Mouse (Mus musculus) neural tube, embryonic 11.5 days (tissue): ENCODE data around the gene Ptges3. TPM values are rescaled to one million over a fixed set of nuclear protein-coding genes. Genes with fewer than 3 reads are reported as not detected.

Experiments
- ATAC-seq: fragments of 200-750 bp; cut with Nextera tagmentation; 2 replicates; pipeline ENCODE4 v1.8.0; 2017; ENCODE audit warnings: moderate number of reproducible peaks, mild to moderate bottlenecking, moderate TSS enrichment, moderate library complexity; ENCODE audit not compliant: insufficient read depth, low FRiP score, low TSS enrichment
- DNase-seq: peaks from one replicate; pipeline ENCODE4 v3.0.0-alpha.2; 2015; ENCODE audit warnings: low spot score
- H3K27ac ChIP-seq: fragments of 300-500 bp; sonication (generic); 2 replicates; pipeline ENCODE4 v1.5.1; 2014; ENCODE audit warnings: low read depth, mild to moderate bottlenecking, low read length
- H3K27me3 ChIP-seq: fragments of 300-500 bp; sonication (generic); 2 replicates; pipeline ENCODE4 v1.6.1; 2014; ENCODE audit warnings: mild to moderate bottlenecking, low read length, mixed read lengths; ENCODE audit not compliant: control insufficient read depth, insufficient read depth
- H3K36me3 ChIP-seq: fragments of 300-500 bp; sonication (generic); 2 replicates; pipeline ENCODE4 v1.6.1; 2014; ENCODE audit warnings: mild to moderate bottlenecking, low read length, moderate library complexity, mixed read lengths; ENCODE audit not compliant: control insufficient read depth, insufficient read depth
- H3K4me1 ChIP-seq: fragments of 300-500 bp; sonication (generic); 2 replicates; pipeline ENCODE4 v1.6.1; 2014; ENCODE audit warnings: low read length, mixed read lengths; ENCODE audit not compliant: control insufficient read depth, insufficient read depth
- H3K4me2 ChIP-seq: fragments of 300-500 bp; sonication (generic); 2 replicates; pipeline ENCODE4 v1.6.1; 2014; ENCODE audit warnings: low read depth, mild to moderate bottlenecking, moderate library complexity
- H3K4me3 ChIP-seq: fragments of 300-500 bp; sonication (generic); 2 replicates; pipeline ENCODE4 v1.5.1; 2014; ENCODE audit warnings: low read depth, low read length
- H3K9ac ChIP-seq: fragments of 300-500 bp; sonication (generic); 2 replicates; pipeline ENCODE4 v1.6.1; 2014; ENCODE audit warnings: mild to moderate bottlenecking, low read length
- H3K9me3 ChIP-seq: fragments of 300-500 bp; sonication (generic); 2 replicates; pipeline ENCODE4 v1.6.1; 2016; ENCODE audit warnings: low read length; ENCODE audit not compliant: control insufficient read depth
- WGBS: fragments of 180-500 bp; shearing (Covaris S2); extraction: QIAGEN DNeasy Blood & Tissue Kit; methylation state at CpG from one replicate; pipeline ENCODE4 v1.1.7; 2014; 5-methylcytosine and 5-hydroxymethylcytosine counted together
- polyA plus RNA-seq: library from polyadenylated mRNA; unstranded; fragments of >200 nt; fragmentation: Nextera tagmentation; extraction: Ambion mirVana; gene quantifications from 2 replicates; pipeline ENCODE4 v1.2.1, GENCODE M21; 2014

The Ptges3 gene
- polyA plus RNA-seq, 1 experiment from 2014 or later, result 584 TPM

DNA sequence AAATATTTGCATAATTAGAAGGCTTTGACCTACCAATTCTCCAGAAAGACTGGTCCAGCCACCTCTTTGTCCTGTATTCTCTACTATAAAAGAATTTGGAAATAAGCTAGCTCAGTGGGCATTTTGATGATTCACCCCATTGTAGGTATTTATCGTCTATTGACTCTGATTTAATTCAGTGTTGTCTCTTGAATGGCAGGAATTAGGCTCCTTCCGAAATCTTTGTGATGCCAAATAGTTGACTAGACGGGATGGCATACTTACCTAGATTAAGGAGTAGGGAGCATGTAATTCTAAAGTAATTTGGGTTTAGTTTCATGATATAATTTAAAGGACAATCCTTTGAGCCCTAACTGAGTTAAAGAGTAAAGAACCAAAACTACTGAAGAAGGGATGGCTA is 20.8 kb upstream of the Ptges3 start:
- Histone ChIP-seq H3K4me1 (peaks cover 13% of the 10 kb centered on the region; the same call in 1 of the 2 replicates), H3K9ac (no peak overlapping the region), H3K36me3 (peaks cover 16% of the 10 kb centered on the region), H3K9me3 (no peaks in the 10 kb centered on the region), H3K4me3 (no peak overlapping the region), H3K27ac (no peak overlapping the region), H3K27me3 (no peaks in the 10 kb centered on the region), H3K4me2 (no peak overlapping the region)
- no peak for ATAC-seq
- WGBS, result 80% methylated on average over 3 of the region's 3 CpGs
- no peak for DNase-seq

DNA sequence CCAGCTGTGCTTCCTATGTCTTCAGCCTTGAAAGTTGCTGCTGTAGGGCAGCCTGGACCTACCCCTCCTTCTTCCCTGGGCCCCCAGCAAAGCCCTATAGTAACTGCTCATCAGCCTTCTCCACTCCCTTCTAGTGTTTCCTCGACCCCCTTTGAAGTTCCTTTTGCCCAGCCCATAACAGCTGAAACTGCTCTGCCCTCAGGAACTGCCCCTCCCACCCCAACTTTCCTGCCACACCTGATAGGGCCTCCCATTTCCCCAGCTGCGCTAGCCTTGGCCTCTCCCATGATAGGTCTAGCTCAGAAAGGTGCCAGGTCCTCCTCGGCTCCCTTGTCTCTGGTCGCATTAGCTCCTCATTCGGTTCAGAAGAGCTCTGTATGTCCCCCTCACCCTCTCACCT is 19.6 kb upstream of the Ptges3 start:
- Histone ChIP-seq H3K36me3 (peaks cover 18% of the 10 kb centered on the region), H3K4me3 (no peak overlapping the region), H3K27ac (no peak overlapping the region), H3K9me3 (no peaks in the 10 kb centered on the region), H3K4me1 (peaks cover 13% of the 10 kb centered on the region; the same call in 1 of the 2 replicates), H3K4me2 (no peak overlapping the region), H3K9ac (no peak overlapping the region), H3K27me3 (no peaks in the 10 kb centered on the region)
- WGBS, result 52% methylated on average over 5 of the region's 5 CpGs
- no peak for DNase-seq
- ATAC-seq, result no peak

GRCm38 (mm10) chr10:128039858-128040257 is 18.9 kb upstream of the Ptges3 start:
- Histone ChIP-seq H3K4me2 (no peak overlapping the region), H3K27ac (no peak overlapping the region), H3K9me3 (no peaks in the 10 kb centered on the region), H3K27me3 (no peaks in the 10 kb centered on the region), H3K9ac (no peak overlapping the region), H3K4me1 (peaks cover 10% of the 10 kb centered on the region; the same call in 1 of the 2 replicates), H3K4me3 (no peak overlapping the region), H3K36me3 (peaks cover 22% of the 10 kb centered on the region)
- WGBS, result 75% methylated on average over 3 of the region's 3 CpGs
- ATAC-seq (no peak), DNase-seq (no peak)

DNA sequence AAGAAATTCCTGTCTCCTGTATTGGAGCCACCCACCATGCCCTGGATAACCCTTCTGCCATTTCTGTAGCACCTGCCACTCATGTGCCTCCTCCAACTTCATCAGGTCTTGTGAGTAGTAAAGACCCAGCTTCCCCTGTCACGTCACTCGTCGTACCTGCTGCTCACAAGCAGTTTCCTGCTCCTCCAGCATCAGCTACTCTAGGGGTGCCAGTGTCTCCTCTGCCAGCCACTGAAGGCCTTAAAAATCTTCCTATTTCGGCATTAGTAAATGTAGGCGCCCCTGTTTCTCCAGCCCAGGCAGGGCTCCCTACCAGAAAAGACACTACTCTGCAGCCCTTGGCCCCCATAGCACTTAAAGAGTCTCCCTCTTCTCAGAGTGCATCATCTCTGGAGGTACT is 18.5 kb upstream of the Ptges3 start:
- WGBS, result 93% methylated on average over 5 of the region's 5 CpGs
- DNase-seq (no peak), ATAC-seq (no peak)
- Histone ChIP-seq H3K4me3 (no peak overlapping the region), H3K36me3 (peaks cover 23% of the 10 kb centered on the region), H3K9ac (no peak overlapping the region), H3K27ac (no peak overlapping the region), H3K9me3 (no peaks in the 10 kb centered on the region), H3K27me3 (no peaks in the 10 kb centered on the region), H3K4me1 (peaks cover 10% of the 10 kb centered on the region; the same call in 1 of the 2 replicates), H3K4me2 (no peak overlapping the region)

DNA sequence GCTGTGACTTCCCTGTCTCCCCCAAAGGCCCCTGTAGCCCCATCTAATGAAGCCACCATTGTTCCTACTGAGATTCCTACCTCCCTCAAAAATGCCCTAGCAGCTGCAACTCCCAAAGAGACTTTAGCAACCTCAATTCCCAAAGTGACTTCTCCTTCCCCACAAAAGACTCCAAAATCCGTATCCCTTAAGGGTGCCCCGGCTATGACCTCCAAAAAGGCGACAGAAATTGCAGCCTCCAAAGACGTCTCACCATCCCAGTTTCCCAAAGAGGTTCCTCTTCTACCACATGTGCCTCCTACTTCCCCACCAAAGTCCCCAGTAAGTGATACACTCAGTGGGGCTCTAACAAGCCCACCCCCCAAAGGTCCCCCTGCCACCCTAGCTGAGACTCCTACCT is 17.1 kb upstream of the Ptges3 start:
- peaks cover 10% of the 10 kb centered on the region; the same call in 1 of the 2 replicates for H3K4me1 ChIP-seq
- WGBS, result 73% methylated on average over 4 of the region's 4 CpGs

DNA sequence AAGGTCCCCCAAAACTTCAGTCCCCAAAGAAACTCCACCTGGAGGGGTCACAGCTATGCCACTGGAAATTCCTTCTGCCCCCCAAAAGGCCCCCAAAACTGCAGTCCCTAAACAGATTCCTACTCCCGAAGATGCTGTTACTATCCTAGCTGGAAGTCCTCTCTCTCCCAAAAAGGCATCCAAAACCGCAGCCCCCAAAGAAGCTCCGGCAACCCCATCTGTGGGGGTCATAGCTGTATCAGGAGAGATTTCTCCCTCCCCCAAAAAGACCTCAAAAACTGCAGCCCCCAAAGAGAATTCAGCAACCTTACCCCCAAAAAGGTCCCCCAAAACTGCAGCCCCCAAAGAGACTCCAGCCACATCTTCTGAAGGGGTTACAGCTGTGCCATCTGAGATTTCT is 16.3 kb upstream of the Ptges3 start:
- H3K9ac ChIP-seq, result no peak overlapping the region
- DNase-seq (no peak), ATAC-seq (no peak)
- H3K27ac ChIP-seq, result no peak overlapping the region
- no peak overlapping the region for H3K4me2 ChIP-seq
- no peaks in the 10 kb centered on the region for H3K9me3 ChIP-seq
- 94% methylated on average over 3 of the region's 3 CpGs for WGBS
- no peak overlapping the region for H3K4me3 ChIP-seq
- no peaks in the 10 kb centered on the region for H3K27me3 ChIP-seq
- peaks cover 26% of the 10 kb centered on the region for H3K36me3 ChIP-seq
- peaks cover 4% of the 10 kb centered on the region; the same call in 1 of the 2 replicates for H3K4me1 ChIP-seq

More for the DNA sequence above, 17.1 kb upstream of the Ptges3 start:
- Histone ChIP-seq H3K9me3 (no peaks in the 10 kb centered on the region), H3K9ac (no peak overlapping the region), H3K27ac (no peak overlapping the region), H3K27me3 (no peaks in the 10 kb centered on the region), H3K4me3 (no peak overlapping the region), H3K36me3 (peaks cover 26% of the 10 kb centered on the region), H3K4me2 (no peak overlapping the region)
- DNase-seq (no peak), ATAC-seq (no peak)

GRCm38 (mm10) chr10:128043041-128043835 is 15.5 kb upstream of the Ptges3 start:
- no peak overlapping the region for H3K4me3 ChIP-seq
- H3K36me3 ChIP-seq, result peaks cover 26% of the 10 kb centered on the region
- no peak overlapping the region for H3K27ac ChIP-seq
- no peaks in the 10 kb centered on the region for H3K9me3 ChIP-seq
- DNase-seq (no peak), ATAC-seq (no peak)
- no peaks in the 10 kb centered on the region for H3K4me1 ChIP-seq
- H3K27me3 ChIP-seq, result no peaks in the 10 kb centered on the region
- 79% methylated on average over 3 of the region's 3 CpGs for WGBS
- no peak overlapping the region for H3K4me2 ChIP-seq
- no peak overlapping the region for H3K9ac ChIP-seq

DNA sequence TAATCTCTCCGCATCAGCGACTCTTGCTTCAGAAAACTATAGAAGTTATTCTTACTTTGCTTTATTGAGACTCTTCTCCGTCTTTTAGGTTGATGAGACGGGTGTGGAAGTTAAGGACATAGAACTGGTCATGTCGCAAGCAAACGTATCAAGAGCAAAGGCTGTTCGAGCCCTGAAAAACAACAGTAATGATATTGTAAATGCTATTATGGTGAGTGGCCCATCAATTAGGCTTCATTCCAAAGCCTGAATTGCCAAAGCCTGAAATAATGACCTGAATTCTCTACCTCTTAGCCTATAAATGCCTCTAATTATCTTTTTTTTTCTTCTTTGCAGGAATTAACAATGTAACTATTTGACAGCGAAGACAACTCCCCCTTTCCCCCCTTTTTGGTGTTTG is 10.6 kb upstream of the Ptges3 start:
- H3K27ac ChIP-seq, result no peak overlapping the region
- DNase-seq, result no peak
- H3K4me1 ChIP-seq, result no peaks in the 10 kb centered on the region
- H3K9ac ChIP-seq, result no peak overlapping the region
- no peaks in the 10 kb centered on the region for H3K27me3 ChIP-seq
- peaks cover 21% of the 10 kb centered on the region for H3K36me3 ChIP-seq
- H3K9me3 ChIP-seq, result no peaks in the 10 kb centered on the region
- no peak overlapping the region for H3K4me3 ChIP-seq
- WGBS, result 96% methylated on average over 8 of the region's 8 CpGs
- no peak for ATAC-seq
- no peak overlapping the region for H3K4me2 ChIP-seq

- no peaks in the 10 kb centered on the region for H3K27me3 ChIP-seq
- H3K4me1 ChIP-seq, result no peaks in the 10 kb centered on the region
- H3K9me3 ChIP-seq, result no peaks in the 10 kb centered on the region
- 97% methylated on average over 2 of the region's 2 CpGs for WGBS
- no peak overlapping the region for H3K4me3 ChIP-seq
- H3K9ac ChIP-seq, result no peak overlapping the region
- H3K27ac ChIP-seq, result no peak overlapping the region
- ATAC-seq (no peak), DNase-seq (no peak)
- no peak overlapping the region for H3K4me2 ChIP-seq
- H3K36me3 ChIP-seq, result peaks cover 16% of the 10 kb centered on the region
These were observed 9.0 kb upstream of the Ptges3 start for GRCm38 (mm10) chr10:128049741-128050140.
